Mouse (Mus musculus): ENCODE data around the gene Ppp1r14a. TPM values are rescaled to one million over a fixed set of nuclear protein-coding genes. Genes with fewer than 3 reads are reported as not detected.

Ppp1r14a gene
- polyA plus RNA-seq, 1 experiment from 2014 or later: 2.2 TPM

GRCm38 (mm10) chr7:29257368-29257767 is 31.7 kb upstream of the Ppp1r14a start:
- no peak overlapping the region for H3K4me2 ChIP-seq
- H3K4me3 ChIP-seq (replicated peaks): no peak overlapping the region
- WGBS (ENCODE audit: insufficient replicate concordance): 53% methylated on average over 1 of the region's 1 CpGs
- H3K9me3 ChIP-seq (replicated peaks): no peaks in the 10 kb centered on the region
- H3K27me3 ChIP-seq: no peaks in the 10 kb centered on the region
- no peaks in the 10 kb centered on the region for H3K36me3 ChIP-seq (replicated peaks)
- no peak for ATAC-seq (ENCODE audit: insufficient read depth)
- no peak overlapping the region for H3K9ac ChIP-seq
- no peak overlapping the region for H3K27ac ChIP-seq (replicated peaks)
- peaks cover 12% of the 10 kb centered on the region for H3K4me1 ChIP-seq (replicated peaks)

GRCm38 (mm10) chr7:29259781-29260730 is 29.1 kb upstream of the Ppp1r14a start:
- H3K9me3 ChIP-seq (replicated peaks): no peaks in the 10 kb centered on the region
- H3K27ac ChIP-seq (replicated peaks): no peak overlapping the region
- 70% methylated on average over 10 of the region's 10 CpGs for WGBS (ENCODE audit: insufficient replicate concordance)
- no peaks in the 10 kb centered on the region for H3K36me3 ChIP-seq (replicated peaks)
- no peaks in the 10 kb centered on the region for H3K27me3 ChIP-seq
- no peak for ATAC-seq (ENCODE audit: insufficient read depth)
- no peak overlapping the region for H3K4me2 ChIP-seq
- H3K4me1 ChIP-seq (replicated peaks): no peaks in the 10 kb centered on the region
- H3K4me3 ChIP-seq (replicated peaks): no peak overlapping the region
- no peak overlapping the region for H3K9ac ChIP-seq

- no peaks in the 10 kb centered on the region for H3K4me1 ChIP-seq (replicated peaks)
- no peak for ATAC-seq (ENCODE audit: insufficient read depth)
- no peaks in the 10 kb centered on the region for H3K27me3 ChIP-seq
- H3K9me3 ChIP-seq (replicated peaks): no peaks in the 10 kb centered on the region
- H3K36me3 ChIP-seq (replicated peaks): no peaks in the 10 kb centered on the region
- no peak overlapping the region for H3K4me2 ChIP-seq
- WGBS (ENCODE audit: insufficient replicate concordance): 63% methylated on average over 6 of the region's 6 CpGs
- no peak overlapping the region for H3K9ac ChIP-seq
- no peak overlapping the region for H3K27ac ChIP-seq (replicated peaks)
- H3K4me3 ChIP-seq (replicated peaks): no peak overlapping the region
These were observed 27.0 kb upstream of the Ppp1r14a start for GRCm38 (mm10) chr7:29262151-29262550.

- no peaks in the 10 kb centered on the region for H3K9me3 ChIP-seq (replicated peaks)
- H3K4me2 ChIP-seq: no peak overlapping the region
- no peaks in the 10 kb centered on the region for H3K4me1 ChIP-seq (replicated peaks)
- 53% methylated on average over 3 of the region's 3 CpGs for WGBS (ENCODE audit: insufficient replicate concordance)
- no peak overlapping the region for H3K4me3 ChIP-seq (replicated peaks)
- H3K36me3 ChIP-seq (replicated peaks): no peaks in the 10 kb centered on the region
- no peak overlapping the region for H3K9ac ChIP-seq
- H3K27me3 ChIP-seq: no peaks in the 10 kb centered on the region
- ATAC-seq (ENCODE audit: insufficient read depth): no peak
- no peak overlapping the region for H3K27ac ChIP-seq (replicated peaks)
These were observed 25.3 kb upstream of the Ppp1r14a start for GRCm38 (mm10) chr7:29263831-29264230.

GRCm38 (mm10) chr7:29265636-29266035 is 23.5 kb upstream of the Ppp1r14a start:
- H3K27me3 ChIP-seq: no peaks in the 10 kb centered on the region
- H3K4me3 ChIP-seq (replicated peaks): no peak overlapping the region
- no peaks in the 10 kb centered on the region for H3K9me3 ChIP-seq (replicated peaks)
- H3K9ac ChIP-seq: no peak overlapping the region
- no peaks in the 10 kb centered on the region for H3K36me3 ChIP-seq (replicated peaks)
- H3K27ac ChIP-seq (replicated peaks): no peak overlapping the region
- ATAC-seq (ENCODE audit: insufficient read depth): no peak
- WGBS (ENCODE audit: insufficient replicate concordance): 70% methylated on average over 7 of the region's 7 CpGs
- H3K4me2 ChIP-seq: no peak overlapping the region
- no peaks in the 10 kb centered on the region for H3K4me1 ChIP-seq (replicated peaks)

GRCm38 (mm10) chr7:29266931-29267330 is 22.2 kb upstream of the Ppp1r14a start:
- 65% methylated on average over 4 of the region's 4 CpGs for WGBS (ENCODE audit: insufficient replicate concordance)
- no peak overlapping the region for H3K4me2 ChIP-seq
- no peaks in the 10 kb centered on the region for H3K36me3 ChIP-seq (replicated peaks)
- no peaks in the 10 kb centered on the region for H3K9me3 ChIP-seq (replicated peaks)
- no peak for ATAC-seq (ENCODE audit: insufficient read depth)
- H3K27me3 ChIP-seq: no peaks in the 10 kb centered on the region
- no peak overlapping the region for H3K27ac ChIP-seq (replicated peaks)
- no peak overlapping the region for H3K9ac ChIP-seq
- H3K4me3 ChIP-seq (replicated peaks): no peak overlapping the region
- no peaks in the 10 kb centered on the region for H3K4me1 ChIP-seq (replicated peaks)

GRCm38 (mm10) chr7:29270445-29270844 is 18.7 kb upstream of the Ppp1r14a start:
- Histone ChIP-seq H3K9ac (no peak overlapping the region), H3K27ac (replicated peaks) (no peak overlapping the region), H3K4me3 (replicated peaks) (no peak overlapping the region), H3K4me2 (no peak overlapping the region), H3K36me3 (replicated peaks) (no peaks in the 10 kb centered on the region), H3K9me3 (replicated peaks) (no peaks in the 10 kb centered on the region), H3K27me3 (no peaks in the 10 kb centered on the region), H3K4me1 (replicated peaks) (no peaks in the 10 kb centered on the region)
- 53% methylated on average over 4 of the region's 4 CpGs for WGBS (ENCODE audit: insufficient replicate concordance)
- ATAC-seq (ENCODE audit: insufficient read depth): no peak

- Histone ChIP-seq H3K27ac (replicated peaks) (no peak overlapping the region), H3K4me2 (no peak overlapping the region), H3K9ac (no peak overlapping the region), H3K36me3 (replicated peaks) (no peaks in the 10 kb centered on the region), H3K9me3 (replicated peaks) (no peaks in the 10 kb centered on the region), H3K4me1 (replicated peaks) (no peaks in the 10 kb centered on the region), H3K4me3 (replicated peaks) (no peak overlapping the region), H3K27me3 (no peaks in the 10 kb centered on the region)
- 64% methylated on average over 8 of the region's 8 CpGs for WGBS (ENCODE audit: insufficient replicate concordance)
- ATAC-seq (ENCODE audit: insufficient read depth): no peak
These were observed 17.2 kb upstream of the Ppp1r14a start for GRCm38 (mm10) chr7:29271687-29272465.

GRCm38 (mm10) chr7:29276715-29277114 is 12.4 kb upstream of the Ppp1r14a start:
- Histone ChIP-seq H3K27ac (replicated peaks) (no peak overlapping the region), H3K36me3 (replicated peaks) (no peaks in the 10 kb centered on the region), H3K9me3 (replicated peaks) (no peaks in the 10 kb centered on the region), H3K4me3 (replicated peaks) (no peak overlapping the region), H3K4me1 (replicated peaks) (peaks cover 20% of the 10 kb centered on the region), H3K9ac (no peak overlapping the region), H3K4me2 (no peak overlapping the region), H3K27me3 (peaks cover 12% of the 10 kb centered on the region)
- no peak for ATAC-seq (ENCODE audit: insufficient read depth)
- WGBS (ENCODE audit: insufficient replicate concordance): 65% methylated on average over 5 of the region's 5 CpGs

- Histone ChIP-seq H3K9me3 (replicated peaks) (no peaks in the 10 kb centered on the region), H3K9ac (no peak overlapping the region), H3K27ac (replicated peaks) (no peak overlapping the region), H3K27me3 (peaks cover 20% of the 10 kb centered on the region), H3K4me1 (replicated peaks) (peaks cover 27% of the 10 kb centered on the region), H3K4me2 (no peak overlapping the region), H3K36me3 (replicated peaks) (no peaks in the 10 kb centered on the region), H3K4me3 (replicated peaks) (no peak overlapping the region)
- ATAC-seq (ENCODE audit: insufficient read depth): no peak
- WGBS (ENCODE audit: insufficient replicate concordance): 68% methylated on average over 4 of the region's 4 CpGs
These were observed 11.6 kb upstream of the Ppp1r14a start for GRCm38 (mm10) chr7:29277510-29277909.

GRCm38 (mm10) chr7:29279261-29279660 is 9.8 kb upstream of the Ppp1r14a start:
- H3K36me3 ChIP-seq (replicated peaks): no peaks in the 10 kb centered on the region
- H3K27ac ChIP-seq (replicated peaks): no peak overlapping the region
- H3K9me3 ChIP-seq (replicated peaks): no peaks in the 10 kb centered on the region
- no peak overlapping the region for H3K4me2 ChIP-seq
- peaks cover 24% of the 10 kb centered on the region for H3K27me3 ChIP-seq
- H3K4me3 ChIP-seq (replicated peaks): no peak overlapping the region
- H3K9ac ChIP-seq: no peak overlapping the region
- no peak for ATAC-seq (ENCODE audit: insufficient read depth)
- peaks cover 27% of the 10 kb centered on the region for H3K4me1 ChIP-seq (replicated peaks)
